Mouse (Mus musculus) cerebellum, postnatal 14 days (tissue): Measurements from ENCODE around the gene Usp9x.
A peak's percentile ranks its signal among the peaks of the same experiment; 100 is the strongest.

ENCODE experiments used
- DNase-seq, 2 experiments: peaks; one replicate each; pipeline ENCODE4 v3.0.0; 2021; ENCODE audit warnings: mixed read lengths in 2 of 2

The Usp9x gene

DNA sequence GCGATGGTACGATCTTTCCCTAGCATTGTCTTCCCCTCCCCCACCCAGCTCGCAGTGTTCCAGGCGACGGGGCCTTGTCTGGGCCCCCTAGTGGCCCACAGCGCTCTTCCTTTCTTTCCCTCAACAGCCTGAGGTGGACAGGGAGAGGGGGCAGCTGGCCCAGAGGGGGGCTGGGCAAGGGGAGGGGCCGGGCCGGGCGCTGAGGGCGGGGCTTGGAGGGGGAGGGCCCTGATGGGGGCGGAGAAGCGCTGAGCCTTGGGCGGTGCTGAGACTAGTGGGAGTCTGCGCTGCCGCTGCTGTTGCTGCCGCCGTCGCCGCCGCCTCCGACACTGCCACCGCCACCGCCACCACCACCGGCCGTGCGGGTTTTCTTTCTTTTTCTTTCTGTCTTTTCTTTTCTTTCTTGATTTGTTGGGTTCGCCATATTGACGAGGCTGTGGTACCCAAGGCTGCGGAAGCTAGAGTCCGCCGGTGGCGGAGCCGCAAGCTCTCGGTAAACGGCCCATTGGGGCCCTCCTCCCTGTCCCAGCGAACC lies at the start of gene Usp9x:
Usp9x (plus strand) TSS at position 258 of the 535 bp plus-strand sequence.
- peak in 1 of 2 experiments; percentile 96 for DNase-seq

DNA sequence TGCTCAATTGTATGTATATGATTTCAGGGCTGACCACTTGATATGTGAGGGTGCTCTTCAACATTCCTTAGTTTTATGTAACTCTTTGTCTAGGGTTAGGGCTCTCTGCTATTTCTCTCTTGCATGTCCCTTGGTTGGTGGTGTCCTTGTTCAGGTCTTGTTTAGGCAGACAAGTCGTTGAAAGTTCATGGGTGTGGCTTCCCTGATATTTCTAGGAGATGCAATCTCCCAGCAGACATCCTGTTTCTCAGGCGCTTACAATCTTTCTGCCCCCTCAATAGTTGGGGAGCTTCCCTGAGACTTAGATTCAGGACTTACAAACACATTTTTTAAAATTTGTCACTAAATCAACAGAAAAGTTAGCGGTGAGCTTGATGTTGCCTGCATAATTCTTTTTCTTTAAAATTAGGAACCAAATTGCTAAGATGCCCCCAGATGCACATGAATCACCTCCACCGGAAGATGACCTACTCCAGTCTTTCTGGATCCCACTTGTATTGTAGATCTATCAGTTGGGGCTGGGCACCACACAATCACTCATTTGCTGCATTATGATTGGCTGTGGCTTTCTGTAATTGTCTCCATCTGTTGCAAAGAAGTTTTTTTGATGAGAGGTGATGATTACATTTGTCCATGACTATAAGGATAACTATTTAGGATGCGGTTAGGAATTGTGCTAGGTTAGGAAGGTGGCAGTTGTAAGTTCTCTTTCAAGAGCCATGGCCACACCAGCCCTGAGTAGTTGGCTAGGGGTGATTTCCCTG lies 48.6 kb upstream of the Usp9x start:
- DNase-seq, result no peak

DNA sequence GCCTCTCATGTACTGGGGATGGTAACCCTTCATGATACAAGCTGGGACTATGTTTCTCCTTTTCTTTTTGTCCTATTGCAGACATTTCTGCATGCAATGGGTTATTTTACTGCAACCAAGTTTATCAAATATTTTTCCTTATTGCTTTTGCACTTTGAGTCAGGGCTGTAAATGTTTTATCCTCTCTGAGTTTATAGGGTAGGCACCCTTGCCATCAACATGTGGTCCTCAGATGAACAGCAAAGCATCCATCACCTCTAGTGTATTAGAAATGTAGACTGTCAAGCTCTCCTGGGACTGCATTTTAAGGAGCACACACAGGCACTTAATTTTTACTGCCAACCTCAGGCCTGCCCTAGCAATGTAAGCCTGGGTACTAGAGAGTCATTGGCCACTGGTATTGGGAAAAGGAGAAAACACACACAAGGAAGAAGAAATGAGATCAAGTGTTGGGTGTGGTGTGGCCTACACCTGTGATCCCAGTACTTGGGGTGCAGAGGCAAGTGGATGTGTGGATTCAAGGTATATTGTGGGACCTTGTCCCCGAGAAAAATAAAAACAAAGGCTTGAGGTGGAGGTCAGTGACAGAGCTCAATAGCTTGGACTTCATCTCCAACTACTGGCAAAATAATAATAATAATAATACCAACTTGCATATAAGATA lies 46.6 kb upstream of the Usp9x start:
- no peak for DNase-seq

DNA sequence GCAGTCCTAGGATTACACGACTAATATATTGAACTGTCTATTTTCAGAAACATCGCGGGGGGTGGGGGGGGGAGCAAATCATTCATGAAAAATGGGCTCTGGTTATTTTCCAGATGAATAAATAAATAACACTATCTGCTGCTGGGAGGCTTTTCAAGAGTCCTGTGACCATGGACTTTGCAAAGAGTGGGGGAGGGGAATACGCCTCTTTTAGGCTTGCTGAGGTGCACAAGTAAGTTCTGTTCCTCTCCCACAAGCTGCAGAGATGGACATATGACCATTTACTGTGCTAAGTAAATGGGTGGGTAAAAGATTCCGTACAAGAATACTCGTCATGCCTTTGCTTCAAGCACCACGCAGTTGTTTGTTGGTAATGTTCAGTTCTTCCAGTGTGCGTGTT lies 46.0 kb upstream of the Usp9x start:
- no peak for DNase-seq

DNA sequence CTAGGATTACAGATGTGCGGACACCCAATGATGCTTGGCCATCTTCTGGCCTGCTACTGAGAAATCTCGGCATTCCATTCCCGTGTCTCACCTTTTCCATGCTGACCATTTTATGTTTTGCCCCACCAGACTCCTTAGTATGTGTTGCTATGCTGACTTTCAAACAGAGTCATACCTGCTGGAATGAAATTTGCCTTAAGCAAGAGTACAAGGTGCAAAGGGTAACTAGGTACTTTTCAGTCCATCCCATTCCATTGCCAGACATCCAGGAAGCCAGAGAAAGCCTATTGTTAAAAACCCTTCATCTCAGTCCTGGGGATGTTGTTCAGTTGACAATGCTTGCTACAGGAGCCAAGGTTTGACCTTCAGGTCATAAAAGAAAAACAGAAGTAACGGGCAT lies 43.1 kb upstream of the Usp9x start:
- DNase-seq, result no peak

DNA sequence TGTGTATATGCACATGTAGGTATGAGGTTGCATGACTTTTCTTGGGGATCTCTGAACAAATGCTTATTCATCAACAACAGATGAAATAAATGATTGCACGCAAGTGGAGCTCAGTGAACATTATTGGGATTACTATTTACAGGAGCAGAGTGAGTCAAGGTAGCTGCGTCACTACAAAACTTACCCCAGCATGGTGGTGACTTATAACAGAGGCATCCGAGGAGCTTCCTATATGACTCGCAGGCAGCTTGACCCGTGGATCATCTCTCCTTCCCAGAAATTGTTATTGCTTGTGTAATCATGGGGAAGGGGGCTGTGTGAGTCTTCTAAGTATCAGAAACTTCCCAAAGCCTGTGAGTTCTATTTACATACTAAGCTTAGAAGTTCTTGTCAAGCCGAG lies 41.3 kb upstream of the Usp9x start:
- no peak for DNase-seq

DNA sequence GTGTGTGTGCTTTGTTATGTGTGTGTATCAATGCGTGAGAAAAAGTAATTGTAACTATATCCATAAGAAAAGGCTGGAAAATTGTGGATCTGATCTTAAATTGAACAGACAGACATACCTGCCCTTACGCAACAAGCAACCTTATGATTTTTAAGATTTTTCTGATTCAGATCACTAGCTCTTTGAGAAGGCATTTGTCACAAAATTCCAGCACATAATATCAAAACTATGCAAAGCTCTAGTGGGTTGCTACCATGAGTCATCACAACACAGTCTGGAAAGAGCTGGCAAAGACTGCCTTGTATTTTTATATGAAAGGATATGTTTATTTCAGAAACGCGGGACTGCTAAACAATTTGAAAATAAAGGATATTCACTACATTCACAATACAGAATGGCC lies 34.2 kb upstream of the Usp9x start:
- no peak for DNase-seq

DNA sequence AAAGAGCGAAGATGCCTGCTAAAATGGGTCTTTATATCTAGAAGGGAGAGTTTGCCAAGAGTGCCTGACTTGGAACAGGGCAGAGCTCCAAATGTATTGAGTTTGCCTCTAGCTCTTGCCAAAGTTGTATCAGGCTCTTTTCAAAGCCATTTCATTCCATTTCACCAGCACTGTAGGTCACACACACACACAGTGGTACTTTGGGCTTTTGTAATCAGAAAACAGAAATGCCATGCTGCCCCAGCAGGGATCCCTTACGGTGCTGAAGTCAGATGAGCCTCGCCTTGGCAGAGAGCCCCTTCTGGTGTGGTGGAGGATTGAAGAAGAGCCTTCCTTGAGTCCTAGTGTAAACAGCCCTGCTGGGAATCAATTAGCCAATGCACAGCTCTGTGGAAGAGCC lies 32.1 kb upstream of the Usp9x start:
- DNase-seq, result peak; percentile 56 to 74

DNA sequence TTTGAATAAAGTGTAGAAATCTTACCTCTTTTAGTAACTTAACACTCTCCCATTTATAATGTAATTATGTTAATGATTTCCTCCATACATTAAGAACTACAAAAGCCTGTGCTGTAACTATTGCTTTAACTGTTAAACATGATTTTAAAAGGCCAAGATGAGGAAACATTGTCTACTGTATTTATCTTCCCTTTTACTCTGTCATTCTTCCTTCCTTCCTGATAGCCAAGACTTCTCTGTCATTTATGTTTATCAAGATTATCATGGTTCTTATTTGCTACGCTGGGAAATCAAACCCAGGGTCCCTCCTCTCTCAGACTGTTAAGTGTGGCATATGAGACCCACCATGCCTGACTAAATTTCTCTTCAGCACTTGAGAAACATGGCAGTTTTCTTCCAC lies 30.9 kb upstream of the Usp9x start:
- DNase-seq, result no peak

DNA sequence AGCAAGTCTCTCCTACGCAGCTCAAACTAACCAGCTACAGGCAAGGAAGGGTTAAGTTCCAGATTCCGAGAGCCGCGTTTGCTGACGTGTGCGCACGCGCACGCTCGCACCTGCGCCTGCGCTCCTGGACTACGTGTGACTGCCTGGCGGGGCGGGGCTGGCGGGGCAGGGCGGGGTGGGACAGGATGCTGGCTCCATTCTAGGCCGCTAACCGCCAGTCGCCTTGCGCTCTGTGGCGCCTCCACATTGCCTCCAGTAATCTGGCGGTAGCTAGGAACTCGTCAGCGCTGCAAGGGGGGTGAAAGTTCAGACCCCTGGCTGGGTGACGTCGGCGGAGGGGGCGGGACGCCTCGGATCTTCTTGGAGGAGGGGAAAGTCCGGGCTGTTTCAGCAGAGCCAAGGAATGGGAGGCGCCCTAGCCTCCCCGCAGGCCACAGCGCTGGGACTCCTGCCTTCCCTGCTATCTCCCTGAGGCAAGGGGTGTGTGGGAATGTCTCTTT lies 29.6 kb upstream of the Usp9x start:
- peak; percentile 89 to 94 for DNase-seq

DNA sequence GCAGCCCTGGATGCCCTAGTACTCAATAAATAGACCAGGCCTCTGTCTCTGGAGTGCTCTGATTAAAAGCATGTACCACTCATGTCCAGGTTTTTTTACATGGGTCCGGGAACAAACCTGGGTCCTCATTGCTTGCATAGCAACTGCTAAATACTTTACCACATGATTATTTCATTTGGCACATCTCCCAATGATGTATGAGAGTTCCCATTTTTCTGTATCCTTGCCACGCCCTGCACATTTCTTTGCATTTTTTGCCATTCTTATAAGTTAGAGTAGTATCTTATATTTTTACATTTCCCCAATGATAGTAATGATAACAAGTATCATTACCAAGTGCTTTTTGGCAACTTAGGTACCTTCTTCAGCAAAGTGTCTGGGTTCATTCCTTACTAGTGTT lies 27.5 kb upstream of the Usp9x start:
- DNase-seq, result no peak

DNA sequence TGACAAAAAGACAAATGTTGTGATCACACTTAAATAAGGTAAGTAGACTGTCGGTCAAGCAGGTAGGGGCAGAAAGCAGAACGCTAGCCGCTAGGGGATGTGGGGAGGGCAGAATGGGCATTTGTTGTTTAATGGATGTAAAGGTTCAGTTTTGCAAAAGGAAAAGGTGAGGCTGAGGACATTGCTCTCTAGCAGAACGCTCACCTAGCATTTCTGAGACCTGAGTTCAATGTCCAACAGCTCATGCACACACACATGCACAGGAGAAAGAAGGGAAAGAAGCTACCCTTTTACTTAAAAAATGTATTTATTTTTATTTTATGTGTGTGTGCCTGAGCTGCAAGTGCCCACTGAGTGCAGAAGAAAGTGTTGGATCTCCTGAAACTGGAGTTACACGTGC lies 26.6 kb upstream of the Usp9x start:
- no peak for DNase-seq

DNA sequence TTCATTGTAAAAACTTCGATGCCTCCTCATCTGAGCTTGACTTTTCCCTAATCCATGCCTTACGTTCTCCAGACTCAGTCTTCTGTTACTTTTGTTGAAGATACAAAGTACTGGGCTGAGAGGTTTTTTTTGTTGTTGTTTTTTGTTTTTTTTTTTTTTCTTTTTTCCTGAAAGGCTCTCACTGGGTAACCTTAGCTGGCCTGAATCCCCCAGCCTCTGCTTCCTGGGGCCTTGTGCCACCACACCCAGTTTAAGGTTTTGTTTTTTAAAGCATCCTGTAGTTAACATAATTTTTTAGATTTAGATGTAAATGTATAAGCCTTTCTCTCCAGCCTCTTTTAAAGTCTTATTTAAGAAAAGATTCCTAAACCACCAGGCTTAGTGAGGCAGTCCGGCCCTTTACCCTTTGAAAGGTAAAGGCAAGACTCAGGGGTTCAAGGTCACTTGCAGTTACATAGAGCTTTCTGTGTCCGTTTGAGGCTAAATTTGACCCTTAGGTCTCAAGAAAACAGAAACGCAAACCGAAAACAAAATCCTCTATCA lies 24.3 kb upstream of the Usp9x start:
- no peak for DNase-seq

DNA sequence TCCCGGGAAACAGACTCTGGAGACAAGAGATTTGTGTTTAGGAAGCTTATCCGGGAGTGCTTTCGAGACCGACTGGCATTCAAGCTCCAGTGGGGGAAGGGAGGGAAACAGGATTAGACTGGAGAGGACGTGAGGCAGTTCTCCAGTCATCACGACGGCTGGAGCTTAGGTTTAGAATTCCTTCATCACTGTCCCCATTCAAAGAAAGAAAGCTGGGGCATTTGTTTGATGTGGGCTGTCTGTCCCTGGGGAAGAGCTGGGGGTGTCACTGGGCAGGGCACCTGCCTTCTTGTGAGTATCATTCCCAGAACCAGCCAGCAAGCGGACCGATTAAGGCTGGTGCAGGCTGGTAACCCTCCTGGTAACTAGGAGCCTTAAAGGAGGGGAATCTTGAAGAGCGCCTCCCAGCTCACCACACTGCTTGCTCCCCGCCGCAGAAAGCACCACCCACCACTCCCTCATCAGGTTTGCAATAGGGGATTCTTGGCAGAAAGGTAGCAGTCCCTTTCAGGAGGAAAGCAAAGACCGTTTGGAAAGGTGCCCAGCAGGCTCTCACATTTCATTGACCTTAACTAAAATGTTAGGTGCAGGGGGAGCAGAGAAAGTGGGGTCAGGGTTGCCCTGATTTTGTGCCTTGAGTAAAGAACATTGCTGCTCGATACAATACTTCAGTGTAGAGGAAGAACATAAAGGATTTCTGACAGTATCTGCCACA lies 23.5 kb upstream of the Usp9x start:
- peak; percentile 30 to 42 for DNase-seq

DNA sequence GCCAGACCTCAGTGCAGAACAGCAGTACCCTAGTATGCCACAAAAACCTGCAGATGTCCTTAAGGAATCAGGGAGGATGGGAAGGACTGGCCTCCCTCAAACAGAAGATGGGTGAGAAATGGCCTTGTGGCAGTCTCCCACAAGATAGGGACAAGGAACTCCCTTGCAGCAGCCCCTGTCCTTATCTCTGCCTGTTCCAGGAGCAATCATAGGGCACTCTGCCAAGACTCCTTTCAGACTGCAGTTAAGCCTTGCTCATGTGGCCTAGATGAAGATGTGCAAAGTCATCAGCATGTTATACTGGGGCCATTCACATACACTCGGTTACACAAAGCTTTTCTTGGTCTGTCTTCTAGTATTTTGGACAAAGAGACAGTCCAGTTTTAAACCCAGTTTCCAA lies 16.7 kb upstream of the Usp9x start:
- no peak for DNase-seq

DNA sequence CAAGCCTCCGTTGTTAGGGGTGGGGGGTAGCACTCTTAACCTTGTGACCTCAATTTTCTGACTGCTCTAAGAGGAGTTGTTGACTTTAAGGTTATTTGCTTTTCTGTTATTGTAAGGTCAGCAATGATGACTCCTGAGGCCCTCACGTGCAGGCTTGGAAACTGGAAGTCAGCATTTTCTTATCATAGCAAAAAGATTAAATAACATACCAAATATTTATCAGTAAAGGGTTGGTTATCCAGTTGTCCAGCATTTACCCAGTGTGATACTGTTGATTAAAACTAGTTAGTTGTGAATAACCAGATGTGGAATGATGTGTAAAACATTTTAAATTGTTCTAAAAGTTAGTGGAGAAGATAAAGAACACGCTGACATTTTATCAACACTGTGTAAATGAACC lies 9.3 kb upstream of the Usp9x start:
- DNase-seq, result no peak

DNA sequence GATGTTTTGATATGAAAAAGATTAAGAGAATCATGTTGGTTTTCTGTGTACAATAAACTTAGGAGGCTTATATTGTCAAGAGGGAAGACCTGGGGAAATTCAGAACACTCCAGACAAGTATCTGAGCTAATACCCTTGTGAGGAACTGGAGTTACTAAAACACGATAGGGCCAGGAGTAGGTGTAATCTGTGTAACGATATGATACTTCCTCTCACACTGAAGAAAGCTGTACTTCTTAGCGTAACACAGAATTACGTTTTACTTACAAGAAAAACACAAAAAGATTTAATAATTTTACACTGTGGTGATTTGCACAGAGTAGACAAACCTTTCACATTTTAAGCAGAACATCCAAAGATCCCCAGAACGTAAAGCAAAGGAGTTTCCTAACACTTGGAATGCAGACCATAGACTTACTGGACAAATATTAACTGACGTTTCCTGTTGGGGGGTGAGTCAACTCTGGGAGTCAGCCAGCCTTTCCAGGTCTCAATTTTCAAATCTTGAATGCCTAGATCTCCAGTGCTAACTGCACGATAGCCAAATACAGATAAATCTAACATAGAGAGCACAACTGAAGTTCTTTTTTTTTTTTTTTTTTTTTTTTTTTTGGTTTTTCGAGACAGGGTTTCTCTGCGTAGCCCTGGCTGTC lies 6.9 kb upstream of the Usp9x start:
- no peak for DNase-seq

DNA sequence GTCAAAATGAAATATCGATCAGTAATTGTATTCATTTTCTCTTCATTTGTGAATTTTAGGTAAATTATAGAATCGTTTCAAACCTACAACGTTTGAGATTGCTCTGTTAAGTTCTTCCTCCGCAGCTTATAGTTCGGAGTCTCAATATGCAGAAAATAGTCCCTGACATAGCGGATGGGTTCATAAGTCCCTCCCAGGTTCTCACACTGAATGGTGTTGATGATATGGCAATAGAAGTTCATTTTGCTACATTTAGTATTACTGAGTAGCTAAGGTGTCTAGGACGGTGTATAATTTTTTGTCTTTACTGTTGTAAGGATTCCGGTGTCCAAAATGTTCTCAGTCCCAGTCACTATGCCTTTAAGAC lies 1.1 kb upstream of the Usp9x start:
- no peak for DNase-seq

DNA sequence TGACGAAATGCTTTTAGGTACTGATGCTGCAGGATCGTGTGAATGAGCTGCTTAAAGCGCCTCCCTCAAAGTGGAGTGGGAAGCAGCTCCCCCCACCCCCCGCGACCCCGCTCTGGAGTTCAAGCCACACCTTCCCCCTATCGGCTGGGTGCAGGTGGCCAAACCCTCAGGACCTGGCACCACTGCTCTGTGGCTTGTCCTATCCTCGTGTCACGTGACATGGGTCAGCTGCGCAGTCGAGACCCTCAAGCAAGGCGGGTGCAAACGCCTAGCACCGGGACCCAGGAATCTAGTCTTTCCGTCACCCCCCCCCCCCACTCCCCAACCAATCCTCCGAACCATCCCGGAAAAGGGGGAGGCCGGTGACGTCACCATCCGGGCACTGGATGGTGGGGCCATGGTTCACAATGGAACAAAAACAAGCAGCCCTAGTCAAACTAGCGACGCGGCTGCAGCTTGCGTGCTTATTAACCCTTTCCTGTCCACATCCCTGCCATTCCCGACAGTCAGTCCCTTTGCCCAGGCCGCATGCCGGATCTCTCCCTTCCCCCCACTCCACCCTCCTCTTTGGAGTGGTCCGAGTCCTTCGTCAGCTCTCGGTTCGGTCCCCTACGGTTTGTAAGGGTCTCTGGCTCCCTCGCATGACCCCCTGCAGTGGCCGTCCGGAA lies 591 bp upstream of the Usp9x start:
- peak; percentile 96 to 97 for DNase-seq

DNA sequence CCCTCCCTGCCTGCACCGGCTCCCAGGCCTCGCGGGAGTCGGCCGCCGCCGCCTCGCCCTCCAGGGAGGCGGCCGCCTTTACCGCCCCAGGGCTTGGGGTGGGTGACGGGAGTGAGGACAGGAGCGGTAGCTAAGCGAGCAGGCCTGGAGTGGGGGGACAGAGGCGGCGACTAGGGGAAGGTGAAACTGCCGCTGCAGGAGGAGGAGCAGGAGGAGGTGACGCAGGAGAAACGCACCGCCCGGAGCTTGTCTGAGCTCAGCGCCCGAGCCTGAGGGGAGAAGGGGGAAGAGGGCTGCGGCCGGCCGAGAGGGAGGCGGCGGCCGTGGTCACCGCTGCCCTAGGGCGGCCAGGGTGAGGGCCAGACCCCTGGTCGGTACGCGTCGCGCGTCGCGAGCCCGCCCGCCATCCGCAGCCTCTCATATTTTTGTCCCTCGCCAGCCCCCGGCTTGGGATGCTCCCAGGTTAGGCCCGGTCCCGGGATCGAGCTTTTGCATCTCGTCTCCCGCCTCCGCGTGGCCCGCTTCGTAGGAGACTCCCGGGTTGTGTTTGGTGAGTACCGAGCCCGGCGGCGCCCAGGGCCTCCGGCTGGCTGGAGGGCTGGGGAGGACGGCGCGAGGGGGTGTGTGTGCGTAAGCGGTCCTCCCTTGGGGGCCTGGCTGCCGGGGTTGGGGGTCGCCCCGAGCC lies 620 bp downstream of the Usp9x start:
- peak; percentile 64 to 66 for DNase-seq

DNA sequence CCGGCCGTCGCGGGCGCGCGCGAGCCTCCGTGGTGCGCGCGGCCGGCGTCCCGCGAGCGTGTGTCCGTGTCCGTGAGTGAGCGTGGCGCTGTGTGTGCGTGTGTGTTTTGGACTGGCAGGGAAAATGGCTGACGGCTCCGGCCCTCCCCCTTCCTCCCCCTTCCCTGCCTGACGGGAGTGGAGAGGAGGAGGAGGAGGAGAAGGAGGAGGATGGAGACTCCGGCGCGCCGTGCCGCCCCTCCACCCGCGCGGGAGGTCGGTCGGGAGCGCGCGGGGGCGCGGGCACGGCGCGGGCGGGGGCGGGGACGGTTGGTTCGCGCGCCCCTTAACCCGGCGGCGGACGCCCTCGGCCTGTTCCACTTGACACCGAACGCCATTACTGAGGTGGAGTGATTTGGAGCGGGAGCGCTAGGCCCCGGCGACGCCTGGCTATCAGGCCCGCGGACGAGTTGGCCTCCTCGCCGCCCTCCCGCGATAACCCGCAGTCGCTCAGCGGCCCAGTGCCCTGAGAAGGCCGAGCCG lies 1.2 kb downstream of the Usp9x start:
- DNase-seq, result peak; percentile 80 to 81
